ENCODE assay signal across 8 mouse cellular contexts in genomic region chr3:95124246-95124645, GRCm38 (mm10). TPM values are rescaled to one million over a fixed set of nuclear protein-coding genes. Genes with fewer than 3 reads are reported as not detected.
A peak's percentile ranks its signal among the peaks of the same experiment; 100 is the strongest.
DNase-seq lines count a peak whose midpoint lies in the region; ATAC-seq lines count a peak whose summit lies in the region.

Gene Tmod4 (plus strand): TSS chr3:95124476.

- peak within 1 kb of the TSS; percentile 54 for H3K27ac ChIP-seq in lung, embryonic 15.5 days
- peak within 1 kb of the TSS; percentile 61 for H3K27ac ChIP-seq in embryonic facial prominence, embryonic 15.5 days (replicated peaks)
- H3K27ac ChIP-seq in midbrain, embryonic 16.5 days (ENCODE audit: low read length), result no peak within 1 kb of the TSS

- H3K4me1 ChIP-seq in lung, embryonic 15.5 days, result peaks cover 19% of the 10 kb centered on the region
- H3K4me1 ChIP-seq in embryonic facial prominence, embryonic 15.5 days, result peaks cover 18% of the 10 kb centered on the region
- H3K4me1 ChIP-seq in midbrain, embryonic 16.5 days (ENCODE audit: control insufficient read depth, insufficient read depth, low read length), result no peaks in the 10 kb centered on the region

- no peak within 1 kb of the TSS for H3K9ac ChIP-seq in lung, embryonic 15.5 days
- H3K9ac ChIP-seq in embryonic facial prominence, embryonic 15.5 days, result no peak within 1 kb of the TSS
- H3K9ac ChIP-seq in midbrain, embryonic 16.5 days (ENCODE audit: low read depth, low read length), result no peak within 1 kb of the TSS

- no peaks in the 10 kb centered on the region for H3K9me3 ChIP-seq in lung, embryonic 15.5 days
- H3K9me3 ChIP-seq in embryonic facial prominence, embryonic 15.5 days (replicated peaks), result no peaks in the 10 kb centered on the region
- H3K9me3 ChIP-seq in midbrain, embryonic 16.5 days (replicated peaks; ENCODE audit: control insufficient read depth, low read length, poor library complexity, severe bottlenecking), result no peaks in the 10 kb centered on the region

- WGBS in lung, embryonic 15.5 days, result 44% methylated on average over 6 of the region's 6 CpGs
- WGBS in embryonic facial prominence, embryonic 15.5 days, result 66% methylated on average over 6 of the region's 6 CpGs
- 64% methylated on average over 6 of the region's 6 CpGs for whole genome bisulfite sequencing in midbrain, embryonic 16.5 days

- H3K27me3 ChIP-seq in lung, embryonic 15.5 days, result no peaks in the 10 kb centered on the region
- no peaks in the 10 kb centered on the region for H3K27me3 ChIP-seq in embryonic facial prominence, embryonic 15.5 days
- H3K27me3 ChIP-seq in midbrain, embryonic 16.5 days (ENCODE audit: control insufficient read depth, insufficient read depth, low read depth, low read length), result no peaks in the 10 kb centered on the region

- ATAC-seq in lung, embryonic 15.5 days (ENCODE audit: borderline replicate concordance, extremely low read depth, low FRiP score, low TSS enrichment), result peak; percentile 45; the same call in 1 of the 2 replicates
- no peak for ATAC-seq in embryonic facial prominence, embryonic 15.5 days (ENCODE audit: insufficient number of reproducible peaks, low FRiP score, low TSS enrichment, low read depth)
- ATAC-seq in midbrain, embryonic 16.5 days, result peak; percentile 15; the same call in 1 of the 2 replicates

- no peak within 1 kb of the TSS for H3K4me3 ChIP-seq in lung, embryonic 15.5 days
- no peak within 1 kb of the TSS for H3K4me3 ChIP-seq in embryonic facial prominence, embryonic 15.5 days (replicated peaks)
- H3K4me3 ChIP-seq in midbrain, embryonic 16.5 days (ENCODE audit: low read depth, low read length), result no peak within 1 kb of the TSS

- intact Hi-C loops in heart, postnatal 36 days (cut with DNase I), result no loop called here

- peaks cover 40% of the 10 kb centered on the region for H3K36me3 ChIP-seq in lung, embryonic 15.5 days
- peaks cover 36% of the 10 kb centered on the region for H3K36me3 ChIP-seq in embryonic facial prominence, embryonic 15.5 days
- H3K36me3 ChIP-seq in midbrain, embryonic 16.5 days (ENCODE audit: control insufficient read depth, insufficient read depth, low read length), result peaks cover 31% of the 10 kb centered on the region

- DNase-seq in lung, postnatal 14 days, result no peak
- no peak for DNase-seq in heart, postnatal 36 days
- no peak for DNase-seq in MN1 (ENCODE audit: low spot score)
- DNase-seq in urinary bladder, postnatal 36 days (ENCODE audit: low spot score in 2 of 2), result no peak
- DNase-seq in right cerebral cortex, adult 2 months (ENCODE audit: low spot score in 2 of 2), result no peak

- H3K4me2 ChIP-seq in lung, embryonic 15.5 days, result no peak within 1 kb of the TSS
- H3K4me2 ChIP-seq in embryonic facial prominence, embryonic 15.5 days (replicated peaks), result no peak within 1 kb of the TSS
- no peak within 1 kb of the TSS for H3K4me2 ChIP-seq in midbrain, embryonic 16.5 days (ENCODE audit: low read length)

RNA-seq across cellular contexts. Expression of gene Tmod4, which starts in this region (rescaled TPM):
- polyA plus RNA-seq in lung, embryonic 15.5 days (2015; fragmentation: Nextera tagmentation; extraction: Ambion mirVana), result 1.3 and 2.1 TPM in 2 replicates
- polyA plus RNA-seq in embryonic facial prominence, embryonic 15.5 days (2015; fragmentation: Nextera tagmentation; extraction: Ambion mirVana), result 1.7 and 3.8 TPM in 2 replicates
- 10 to 100 TPM; 17.6 to 29.1 TPM for total RNA-seq in heart, postnatal 36 days (2021)
- polyA plus RNA-seq in midbrain, embryonic 16.5 days (2015; fragmentation: Nextera tagmentation; extraction: Ambion mirVana), result 1.1 TPM in 2 replicates
